In genomic region chr17:46060253-46060652, GRCm38 (mm10) we compare ENCODE assay signal across 23 mouse cellular contexts.
"Had no signal": no experiment of that assay in that cellular context is flagged by ENCODE, and none has a peak within 500 bp of the region (broad histone marks: within the 10 kb centered on the region; RNA-seq: fewer than 3 reads in every experiment).

No protein-coding gene starts in this region.

- H3K27me3 ChIP-seq: intestine, embryonic 15.5 days; limb, embryonic 12.5 days; limb, embryonic 15.5 days; megakaryocyte, embryonic 14.5 days; midbrain, embryonic 13.5 days; neural tube, embryonic 13.5 days had no signal

- H3K36me3 ChIP-seq: intestine, embryonic 15.5 days; limb, embryonic 12.5 days; limb, embryonic 15.5 days; midbrain, embryonic 10.5 days; midbrain, embryonic 13.5 days; neural tube, embryonic 13.5 days had no signal

- H3K4me2 ChIP-seq: intestine, embryonic 15.5 days; limb, embryonic 12.5 days; limb, embryonic 15.5 days; liver, embryonic 11.5 days; lung, embryonic 14.5 days; midbrain, embryonic 13.5 days; neural tube, embryonic 13.5 days had no signal

- H3K27ac ChIP-seq: intestine, embryonic 15.5 days; layer of hippocampus, adult 2 months; left cerebral cortex, adult 2 months; limb, embryonic 12.5 days; limb, embryonic 15.5 days; liver, embryonic 14.5 days; macrophage; midbrain, embryonic 10.5 days; midbrain, embryonic 13.5 days; neural tube, embryonic 13.5 days had no signal

- H3K4me3 ChIP-seq: intestine, embryonic 15.5 days; layer of hippocampus, adult 2 months; left cerebral cortex, adult 2 months; limb, embryonic 12.5 days; limb, embryonic 15.5 days; megakaryocyte, embryonic 14.5 days; midbrain, embryonic 10.5 days; midbrain, embryonic 13.5 days; myocyte; neural tube, embryonic 13.5 days had no signal

- H3K9ac ChIP-seq: intestine, embryonic 15.5 days; limb, embryonic 12.5 days; limb, embryonic 15.5 days; liver, embryonic 14.5 days; liver, postnatal 0 days; lung, embryonic 14.5 days; midbrain, embryonic 13.5 days; neural tube, embryonic 13.5 days had no signal

- DNase-seq: layer of hippocampus, adult 9-11 months; layer of hippocampus, postnatal 36 days; left cerebral cortex, postnatal 4 days; liver, postnatal 0 days; lung, embryonic 14.5 days; thymus, adult 18-20 months; thymus, postnatal 36 days had no signal

- ATAC-seq: hindbrain, embryonic 16.5 days; intestine, embryonic 15.5 days; liver, postnatal 0 days; lung, postnatal 0 days; midbrain, embryonic 13.5 days; midbrain, embryonic 16.5 days had no signal

- H3K9me3 ChIP-seq: intestine, embryonic 15.5 days; limb, embryonic 12.5 days; limb, embryonic 15.5 days; megakaryocyte, embryonic 14.5 days; midbrain, embryonic 10.5 days; midbrain, embryonic 13.5 days; neural tube, embryonic 13.5 days had no signal
